Mouse (Mus musculus) frontal cortex, adult 2 months (tissue): ENCODE results near the gene Tmem109. TPM values are rescaled to one million over a fixed set of nuclear protein-coding genes. Genes with fewer than 3 reads are reported as not detected.

ENCODE experiments used
- DNase-seq, 2 experiments: peaks; one replicate each; pipeline ENCODE4 v3.0.0; 2022; ENCODE audit warnings: low spot score in 1 of 2; ENCODE audit errors: extremely low spot score in 1 of 2
- polyA plus RNA-seq: library from polyadenylated mRNA; depleted of rRNA; stranded (reverse); fragments of >200 nt; gene quantifications from 2 replicates; pipeline ENCODE4 v1.2.3, GENCODE M21; 2012

Tmem109 gene
- polyA plus RNA-seq, 1 experiment: 49.2 TPM

DNA sequence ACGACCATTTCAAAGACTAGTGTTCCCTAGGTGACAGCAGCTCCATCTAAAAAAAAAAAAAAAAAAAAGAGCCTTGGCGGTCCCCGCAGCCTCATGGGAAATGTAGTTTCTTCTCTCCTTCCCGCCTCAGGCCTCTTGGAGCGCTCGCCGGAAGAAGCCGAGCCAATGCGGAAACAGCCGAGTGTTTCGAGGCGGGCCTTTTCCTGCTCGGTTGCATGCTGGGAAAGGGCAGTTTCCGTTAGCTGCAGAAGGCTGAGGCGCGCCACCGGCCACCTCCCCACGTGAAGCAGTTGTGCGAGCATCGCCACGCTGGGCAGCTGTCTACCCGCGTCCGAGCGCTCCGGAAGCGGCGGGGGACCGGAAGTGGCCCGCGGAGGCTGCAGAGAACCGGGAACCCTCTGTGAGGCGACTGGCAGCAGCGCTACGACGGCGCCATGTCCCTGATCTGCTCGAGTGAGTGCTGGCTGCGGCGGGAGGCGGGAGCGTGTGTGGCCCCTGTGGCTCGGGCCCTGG is 13.3 kb upstream of the Tmem109 start, which contains the start of gene Prpf19:
TSS of gene Prpf19 (plus strand) at position 216 of the 513 bp plus-strand sequence.
- peak; percentile 96 to 99 for DNase-seq

DNA sequence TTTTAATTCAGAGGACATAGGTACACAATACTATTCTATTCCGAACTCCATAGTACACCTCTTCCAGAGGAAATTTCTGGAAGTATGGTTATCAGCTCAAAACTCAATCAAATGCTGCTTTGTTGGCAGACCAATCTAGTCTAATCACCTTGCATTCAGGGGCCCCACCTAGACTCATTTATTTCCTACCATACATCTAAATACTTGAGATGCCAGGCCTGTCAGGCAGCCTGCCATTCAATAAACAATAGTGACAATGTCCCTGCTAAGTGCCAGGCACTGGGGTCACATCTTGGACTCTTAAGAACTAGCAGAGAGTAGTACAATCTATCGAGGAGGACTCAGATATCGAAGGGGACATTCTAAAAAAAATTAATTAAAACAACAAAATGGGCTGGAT is 10.4 kb upstream of the Tmem109 start:
- no peak for DNase-seq

DNA sequence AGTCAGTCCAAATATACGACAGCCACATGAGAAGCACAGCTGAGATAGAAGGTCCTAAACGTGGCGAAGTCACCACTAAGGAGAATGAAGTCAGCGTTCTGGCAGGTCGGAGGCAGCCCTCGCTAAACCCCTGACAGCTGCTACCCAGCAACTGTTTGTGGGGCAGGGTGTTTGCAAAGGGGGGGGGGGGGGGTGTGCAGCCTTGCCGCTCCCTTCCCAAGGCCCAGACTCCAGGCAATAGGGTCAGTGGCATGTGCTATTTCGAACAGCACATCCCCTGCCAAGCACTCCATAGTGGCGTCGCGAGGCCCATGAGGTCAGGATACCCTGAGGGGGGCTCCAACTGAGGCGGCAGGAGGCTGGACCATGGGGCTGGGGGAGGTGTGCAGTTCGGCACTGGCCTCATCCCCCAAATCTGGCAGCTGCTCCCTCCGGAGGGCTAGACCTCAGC is 801 bp downstream of the Tmem109 start:
- no peak for DNase-seq

DNA sequence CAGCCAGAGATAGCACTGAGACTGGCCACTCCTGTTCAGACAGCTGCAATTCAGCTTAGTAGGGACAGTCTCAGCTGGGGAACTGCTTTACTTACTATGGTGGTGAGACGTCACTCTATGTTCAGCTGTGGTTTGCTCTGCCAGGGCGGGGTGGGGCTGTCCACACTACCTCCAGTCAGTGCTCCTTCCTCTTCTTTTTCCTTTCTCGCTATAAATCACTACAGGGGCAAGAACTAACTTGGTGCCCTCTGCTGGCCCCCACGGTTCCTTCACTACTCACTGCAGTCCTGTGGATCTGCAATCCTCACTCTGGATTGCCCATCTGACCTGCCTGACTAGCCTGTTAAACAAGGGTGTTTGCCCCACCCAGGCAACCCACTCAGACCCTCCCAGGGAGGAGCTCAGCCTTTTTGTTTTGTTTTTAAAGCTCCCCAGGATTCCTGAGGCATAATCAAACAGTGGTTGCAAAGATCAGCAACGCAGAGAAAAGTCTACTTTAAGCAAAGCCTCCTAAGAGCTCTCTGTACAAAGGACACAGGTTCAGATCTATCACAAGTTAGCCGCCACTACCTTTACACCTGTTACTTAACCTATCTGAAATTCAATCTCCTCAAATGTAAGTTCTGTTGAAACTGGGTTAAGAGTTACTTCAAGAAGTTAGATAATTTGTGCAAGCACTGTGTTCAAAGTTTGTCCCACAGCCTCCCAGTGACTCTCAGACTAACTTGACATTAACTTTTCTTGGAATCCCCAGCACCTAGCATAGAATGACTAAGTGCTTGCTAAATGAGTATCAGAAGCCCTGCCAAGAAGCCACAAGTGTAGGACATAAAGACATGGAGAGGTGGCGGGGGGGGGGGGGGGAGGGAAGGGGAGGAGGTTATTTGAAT is 1.5 kb downstream of the Tmem109 start:
- peak in 1 of 2 experiments; percentile 53 for DNase-seq

DNA sequence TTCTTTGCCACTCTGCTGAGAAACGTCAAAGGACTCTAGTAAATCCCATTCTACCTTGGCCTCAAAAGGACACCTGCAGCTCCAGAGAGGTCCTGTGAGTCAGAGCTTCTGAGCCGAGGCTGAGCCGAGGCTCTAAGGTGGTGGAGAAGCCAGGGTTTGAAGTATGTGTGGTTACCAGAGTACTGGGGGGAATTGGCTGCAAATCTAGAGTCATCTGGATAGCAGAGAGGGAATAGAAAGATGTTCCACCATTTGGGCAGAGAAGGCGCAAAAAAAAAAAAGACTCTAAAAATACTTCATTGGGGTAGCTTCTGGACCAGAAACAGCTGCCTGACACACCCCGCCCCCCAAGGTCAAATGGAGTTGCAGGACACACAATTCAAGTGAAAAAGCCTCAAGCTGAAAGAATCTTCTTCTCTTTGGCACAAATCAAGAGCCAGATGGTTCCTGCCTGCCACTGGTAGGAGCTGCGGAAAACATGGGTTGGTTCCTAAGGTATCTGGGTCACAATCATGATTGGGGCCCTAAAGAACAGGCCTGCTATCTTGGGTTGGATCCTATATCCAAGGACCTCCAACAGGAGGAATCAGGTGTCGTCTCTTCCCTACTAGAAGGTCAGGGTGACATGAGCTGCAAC is 3.5 kb downstream of the Tmem109 start:
- peak in 1 of 2 experiments; percentile 41 for DNase-seq

DNA sequence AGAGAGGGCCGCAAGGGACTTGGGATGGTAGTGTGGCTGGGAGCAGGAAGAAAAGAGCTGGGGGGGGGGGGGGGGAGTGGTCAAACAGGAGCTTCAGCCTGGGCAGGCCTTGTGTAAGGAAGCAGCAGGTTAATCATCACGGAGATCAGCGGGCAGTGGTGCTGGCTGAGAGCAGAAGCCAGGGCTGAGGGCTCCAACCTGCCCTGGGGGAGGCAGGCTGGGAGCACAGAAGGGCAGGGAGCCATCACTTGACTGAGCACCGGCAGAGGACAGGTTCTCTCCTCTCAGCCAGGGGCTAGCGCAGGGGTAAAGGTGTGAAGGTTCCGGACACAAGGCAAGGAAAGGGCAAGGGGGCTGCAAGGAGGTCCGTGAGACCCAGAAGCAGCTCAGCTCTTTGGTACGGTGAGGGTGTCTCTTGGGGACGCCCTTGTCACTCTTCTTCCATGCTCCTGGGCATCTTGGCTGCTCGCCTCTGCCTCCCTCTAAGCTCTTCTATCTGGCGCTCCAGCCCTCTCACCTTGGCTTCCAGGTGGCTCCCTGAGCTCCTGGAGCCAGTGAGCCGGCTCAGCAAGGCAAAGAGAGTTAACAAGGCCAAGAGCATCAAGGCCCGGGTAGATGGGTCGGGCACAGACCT is 10.4 kb downstream of the Tmem109 start:
- no peak for DNase-seq

DNA sequence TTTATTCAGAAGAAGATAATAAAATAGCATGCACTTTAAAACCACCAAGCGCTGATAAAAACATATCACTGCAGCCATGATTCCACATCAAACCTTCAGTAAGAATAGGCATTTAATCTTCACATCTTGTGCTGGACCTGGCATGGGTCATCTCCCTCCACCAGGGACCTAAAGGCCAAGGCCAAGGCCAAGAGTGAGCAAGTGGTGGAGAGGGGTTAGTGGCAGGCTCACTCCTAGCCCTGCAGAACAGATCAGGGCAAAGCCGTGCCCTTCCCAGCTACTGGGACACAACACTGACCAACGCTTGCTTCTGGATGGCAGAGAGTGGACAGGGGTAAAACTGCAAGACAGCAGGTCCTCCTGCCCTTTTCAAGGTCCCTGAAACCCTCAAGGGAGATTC is 11.1 kb downstream of the Tmem109 start:
- DNase-seq: no peak

DNA sequence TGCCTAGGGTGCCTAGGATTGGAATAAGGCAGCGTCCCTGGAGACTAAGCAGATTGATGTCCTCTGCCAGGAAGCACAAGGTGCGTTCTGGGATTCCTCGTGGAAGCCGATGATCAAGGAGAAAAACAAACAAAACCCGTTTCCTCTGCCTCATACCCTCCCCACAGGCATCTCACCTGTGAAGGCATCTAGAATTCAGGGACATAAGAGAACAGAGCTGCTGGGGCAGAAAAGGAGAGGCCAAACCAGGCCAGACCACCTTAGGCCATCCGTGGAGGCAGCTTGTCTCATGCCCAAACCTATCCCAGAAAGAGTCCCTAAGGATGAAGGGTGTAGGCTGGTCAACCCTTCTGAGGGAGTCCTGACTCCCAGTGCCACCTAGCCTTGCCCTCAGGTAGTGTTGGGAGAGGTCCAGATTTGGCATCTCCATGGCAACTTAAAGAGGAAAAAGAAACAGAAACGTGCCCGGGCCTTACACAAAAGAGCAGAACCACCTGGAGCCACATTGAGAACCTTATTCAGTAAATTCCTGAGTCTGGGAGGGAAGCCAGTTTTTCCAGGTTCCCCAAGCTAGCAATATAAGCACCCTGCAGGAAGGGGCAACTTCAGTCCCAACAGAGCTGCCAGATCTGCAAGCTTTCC is 11.8 kb downstream of the Tmem109 start, which contains the start of gene Tmem132a:
TSS of gene Tmem132a (minus strand) at position 55 of the 642 bp plus-strand sequence.
- peak in 1 of 2 experiments; percentile 27 for DNase-seq

DNA sequence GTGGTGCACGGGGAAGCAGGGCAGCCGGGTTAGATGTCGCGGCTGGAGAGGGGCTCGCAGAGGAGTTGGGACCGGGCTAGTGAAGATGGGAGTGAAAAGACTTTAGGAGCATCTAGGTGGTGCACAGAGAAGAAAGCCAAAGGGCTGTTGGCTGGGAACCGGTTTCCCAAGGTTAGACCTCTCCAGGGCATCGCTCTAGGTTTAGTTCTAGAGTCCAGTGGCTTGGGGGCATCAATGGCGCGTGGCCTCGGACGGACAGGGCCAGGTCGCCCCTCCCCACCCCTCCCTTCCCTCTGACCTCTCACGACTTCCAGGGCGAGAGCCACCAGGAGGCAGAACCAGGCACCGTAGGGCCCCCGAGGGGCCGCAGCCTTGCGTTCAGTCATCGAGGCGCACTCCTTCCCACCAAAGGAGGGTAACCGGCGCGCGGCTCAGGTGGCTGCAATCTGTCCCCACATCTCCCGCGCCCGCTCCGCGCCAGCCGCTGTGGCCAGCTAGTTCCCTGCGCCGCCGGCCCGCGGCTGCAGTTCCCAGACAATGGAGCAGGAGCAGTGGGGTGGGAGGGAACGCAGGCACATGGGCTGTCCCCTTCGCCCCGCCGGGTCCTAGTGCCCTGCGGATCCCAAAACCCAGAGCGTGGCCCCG is 12.4 kb downstream of the Tmem109 start:
- peak; percentile 77 to 90 for DNase-seq

DNA sequence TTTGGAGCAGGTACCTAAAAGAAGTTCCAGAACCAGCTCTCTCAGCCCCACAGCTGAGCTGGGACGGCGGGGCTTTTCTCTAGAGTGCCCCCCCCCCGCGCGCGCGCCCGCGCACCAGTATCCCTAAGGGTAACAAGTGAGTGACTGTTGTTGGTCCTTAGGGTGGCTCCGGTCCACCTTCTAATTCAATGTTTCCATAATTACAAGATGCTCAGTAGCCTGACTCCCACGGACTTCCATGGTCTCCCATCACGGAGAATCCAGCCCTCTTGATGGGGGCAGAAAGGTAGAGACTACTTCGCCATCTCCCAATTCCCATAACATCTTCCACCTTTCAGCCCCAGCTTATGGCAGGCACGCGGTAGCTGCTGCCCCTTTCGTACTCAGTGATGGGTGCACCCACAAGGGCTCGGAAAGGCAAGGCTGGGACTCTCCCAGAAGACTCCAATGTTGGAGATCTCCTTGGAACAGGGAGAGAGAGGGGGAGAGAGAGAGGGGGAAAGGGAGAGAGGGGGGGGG is 13.1 kb downstream of the Tmem109 start:
- DNase-seq: peak in 1 of 2 experiments; percentile 37

DNA sequence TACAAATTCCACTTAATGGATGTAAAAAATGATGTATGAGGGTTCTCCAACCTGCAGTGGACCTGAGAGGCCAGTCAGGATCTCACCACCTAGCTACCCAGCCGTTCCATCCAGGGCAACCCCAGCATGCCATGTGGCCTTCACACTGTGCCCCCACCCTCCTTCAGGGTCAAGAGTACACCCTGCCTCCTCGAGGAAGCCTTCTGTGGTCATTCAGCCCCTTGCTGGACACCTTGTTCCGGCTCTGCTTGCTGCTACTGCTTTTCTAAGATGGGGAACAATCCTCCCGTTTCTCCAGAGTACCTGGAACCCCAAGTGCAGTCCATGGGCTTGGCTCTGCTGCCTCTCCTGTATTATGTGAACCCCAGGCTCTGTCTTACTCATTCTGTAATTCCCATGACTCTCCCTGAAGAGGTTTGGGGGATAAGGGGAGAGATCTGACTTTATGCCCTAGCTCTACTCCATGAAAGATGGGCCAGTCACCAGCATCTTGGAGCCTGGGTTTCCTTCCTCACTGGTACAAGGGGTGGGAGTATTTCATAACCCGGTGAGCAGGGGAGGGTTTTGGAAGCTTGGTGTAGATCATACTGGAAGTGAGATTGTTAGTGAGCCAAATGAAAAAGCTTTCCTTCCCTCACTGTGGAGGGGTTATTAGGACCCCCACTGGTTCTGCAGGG is 13.7 kb downstream of the Tmem109 start:
- DNase-seq: peak in 1 of 2 experiments; percentile 45

DNA sequence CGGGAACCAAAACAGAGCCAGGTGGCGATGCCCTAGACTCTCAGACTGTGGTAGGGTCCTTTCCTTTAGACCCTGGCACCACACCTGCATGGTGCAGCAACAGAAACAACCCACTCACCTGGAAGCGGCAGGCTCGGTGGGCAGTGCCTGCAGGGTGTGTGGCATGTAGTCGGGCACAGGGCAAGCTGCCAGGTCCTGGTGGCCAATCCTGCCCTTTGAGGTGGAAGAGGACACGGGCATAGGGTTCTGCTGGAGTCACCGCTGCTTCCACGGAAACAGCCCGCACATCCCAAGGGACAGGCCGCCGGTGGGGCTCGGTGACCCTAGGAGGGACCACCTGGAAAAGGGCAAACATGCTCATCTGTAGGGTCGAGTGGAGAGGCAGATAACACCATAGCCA is 15.4 kb downstream of the Tmem109 start:
- DNase-seq: no peak

DNA sequence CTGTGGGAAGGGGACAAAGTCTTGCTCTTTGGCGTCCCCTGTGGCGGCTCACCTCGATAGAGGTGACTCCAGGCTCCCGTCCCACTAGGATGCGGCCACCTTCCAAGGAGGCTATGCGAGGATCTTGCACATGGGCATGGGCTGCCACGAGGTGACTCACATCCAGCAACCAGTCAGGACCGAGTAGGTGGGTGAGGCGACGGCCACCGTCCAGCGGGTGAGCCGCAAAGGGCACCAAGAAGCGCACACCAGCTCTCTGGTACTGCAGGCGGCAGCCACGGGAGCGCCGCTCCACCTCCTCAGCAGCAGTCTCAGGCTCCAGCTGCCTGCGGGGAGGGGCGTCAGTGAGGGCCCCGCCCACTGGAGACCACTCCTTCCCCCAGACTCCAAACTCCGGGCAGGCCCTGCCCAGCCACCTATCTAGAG is 21.7 kb downstream of the Tmem109 start:
- DNase-seq: no peak

DNA sequence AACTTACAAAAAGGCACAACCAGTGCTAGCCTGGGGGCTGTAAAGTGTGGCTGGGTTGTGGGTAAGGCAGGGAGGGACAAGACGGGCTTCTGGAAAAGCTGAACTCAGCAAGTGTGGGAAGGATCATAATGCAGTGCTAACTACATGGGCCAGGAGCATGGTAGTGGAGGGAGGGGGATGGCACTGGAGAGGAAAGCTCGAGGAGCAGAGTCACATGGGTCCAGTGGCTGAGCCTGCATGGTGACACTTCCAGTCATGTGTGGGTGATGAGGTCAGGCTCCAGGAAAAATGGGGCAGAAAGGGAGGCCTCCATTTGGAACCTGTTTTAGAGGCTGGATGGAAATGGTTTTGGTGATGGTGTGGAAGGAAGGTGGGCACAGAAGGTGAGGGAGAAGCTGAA is 25.3 kb downstream of the Tmem109 start:
- DNase-seq: peak in 1 of 2 experiments; percentile 28

DNA sequence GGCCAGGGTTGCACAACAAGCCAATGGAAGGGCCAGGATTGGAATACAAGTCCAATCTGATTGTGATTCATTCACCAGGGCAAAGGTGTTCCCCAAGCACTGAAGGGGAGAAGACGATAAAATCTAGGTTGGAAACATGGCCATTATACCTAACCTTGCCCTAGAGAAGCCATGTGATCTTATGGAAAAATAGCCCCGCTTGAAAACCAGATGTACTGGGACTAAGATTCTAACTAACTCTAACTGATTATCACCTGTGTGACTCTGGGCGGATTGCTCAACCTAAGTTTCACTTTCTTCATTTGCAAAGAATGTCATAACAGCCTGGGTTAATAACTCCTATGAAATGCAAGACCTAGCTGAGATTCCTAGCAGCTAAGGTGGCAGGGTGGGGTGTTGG is 26.4 kb downstream of the Tmem109 start:
- no peak for DNase-seq

DNA sequence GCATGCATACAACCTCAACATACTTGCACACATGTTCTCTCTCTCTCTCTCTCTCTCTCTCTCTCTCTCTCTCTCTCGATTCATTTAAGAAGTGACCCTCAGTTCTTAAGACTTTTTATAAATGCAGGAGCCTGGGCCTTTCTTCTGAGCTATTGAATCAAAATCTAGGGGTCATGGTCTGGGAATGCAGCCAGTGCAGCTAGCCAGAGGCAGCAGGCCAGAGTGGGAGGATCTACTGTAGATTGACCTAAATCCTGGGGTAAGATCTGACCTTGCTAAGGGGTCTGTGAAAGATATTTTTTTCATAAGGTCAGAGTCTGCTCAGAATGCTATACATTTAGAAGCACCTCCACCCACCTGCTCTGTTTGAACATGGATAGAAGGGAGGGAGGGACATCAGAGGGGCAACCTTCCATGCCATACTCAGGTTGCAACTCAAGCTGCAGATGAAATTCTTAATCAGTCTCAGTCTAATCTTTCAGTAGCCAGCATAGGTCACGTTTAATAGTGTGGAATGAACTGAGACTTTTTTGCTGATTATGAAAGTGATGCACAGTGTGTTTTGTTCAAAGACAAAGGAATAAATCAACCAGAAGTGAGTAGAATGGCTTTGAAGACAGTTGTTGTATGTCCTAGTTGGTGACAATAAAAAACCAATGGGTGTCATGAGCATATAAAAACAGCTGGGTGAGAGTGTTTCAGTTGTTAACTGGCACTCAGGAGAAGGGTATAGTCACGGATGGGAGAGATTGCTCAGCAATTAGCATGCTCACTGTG is 34.3 kb downstream of the Tmem109 start:
- DNase-seq: peak in 1 of 2 experiments; percentile 29

DNA sequence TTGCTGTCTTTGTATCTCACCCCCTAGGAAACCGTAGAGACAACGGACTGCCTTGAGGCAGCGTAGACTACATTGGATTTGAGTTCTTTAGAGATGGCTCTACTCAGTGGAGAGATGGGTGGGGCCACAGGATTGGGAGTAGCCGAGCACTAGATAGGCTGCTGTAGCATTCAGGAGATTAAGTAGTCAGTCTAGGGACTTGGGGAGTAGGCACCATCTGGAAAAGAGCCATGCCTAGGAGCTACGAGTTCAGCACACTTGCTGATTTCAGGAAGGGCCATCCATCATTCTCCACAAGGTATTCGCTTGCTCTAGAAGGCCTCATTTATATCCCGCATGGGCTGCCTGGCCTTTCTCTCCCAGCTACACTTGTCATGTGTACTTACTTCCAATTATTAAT is 35.7 kb downstream of the Tmem109 start:
- DNase-seq: no peak

DNA sequence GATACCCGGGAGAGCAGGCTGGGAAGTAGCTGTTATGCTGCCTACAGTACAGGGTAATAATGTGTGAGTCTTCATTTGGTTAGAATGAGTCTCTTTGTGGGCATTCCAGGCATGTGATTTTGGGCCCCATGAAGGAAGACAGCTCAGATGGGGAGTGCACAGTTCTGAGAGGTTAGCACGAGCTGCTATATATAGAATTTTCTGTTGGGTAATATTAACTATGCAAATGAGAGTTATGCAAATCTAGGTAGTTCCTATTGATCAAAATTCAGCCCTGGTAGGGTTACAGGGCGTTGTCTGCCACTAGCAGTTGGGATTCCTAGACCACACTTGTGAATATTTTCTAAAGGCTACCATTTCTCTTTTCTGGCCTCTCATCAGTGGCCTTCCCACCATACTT is 36.3 kb downstream of the Tmem109 start:
- DNase-seq: no peak
